Mouse (Mus musculus): ENCODE data around the gene BC049352.

DNA sequence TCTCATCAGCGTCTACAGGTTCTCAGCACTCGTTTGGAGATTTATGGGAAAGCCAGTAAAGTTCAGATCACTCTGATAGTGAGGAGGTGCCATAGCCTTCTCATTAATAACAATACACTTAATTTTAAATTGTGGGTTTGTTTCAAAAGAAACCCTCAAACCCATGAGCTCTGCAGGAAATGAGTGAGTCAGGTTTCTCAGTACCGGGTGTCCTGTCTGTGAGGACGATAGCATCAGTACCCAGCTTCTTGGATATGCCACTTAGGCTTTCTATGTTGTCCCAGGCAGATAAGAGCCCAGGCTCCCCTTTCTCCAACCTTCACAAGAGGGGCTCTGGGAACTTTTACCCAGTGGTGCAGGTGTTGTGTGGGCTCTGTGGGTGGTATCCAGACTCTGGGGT is 70.2 kb downstream of the BC049352 start:
- TF ChIP-seq CTCF (conservative IDR thresholded peaks at IDR 0.05 in 1 of 2, IDR thresholded peaks at IDR 0.05 in 1 of 2; ENCODE audit: low read depth in 2 of 2, low read length in 2 of 2) (no peak), EP300 (IDR thresholded peaks at IDR 0.05; ENCODE audit: low read length) (no peak), JUND (conservative IDR thresholded peaks at IDR 0.05; ENCODE audit: low read depth, low read length) (no peak), ZMIZ1 (IDR thresholded peaks at IDR 0.05; ENCODE audit: low read depth, low read length) (no peak), CHD2 (IDR thresholded peaks at IDR 0.05; ENCODE audit: low read length) (no peak), ZNF384 (IDR thresholded peaks at IDR 0.05; ENCODE audit: low read depth, low read length) (no peak)

Data from CH12.LX (cell line).